Mouse (Mus musculus): ENCODE results near the gene Ptgfrn. TPM values are rescaled to one million over a fixed set of nuclear protein-coding genes. Genes with fewer than 3 reads are reported as not detected.

Gene Ptgfrn
- polyA plus RNA-seq, 1 experiment from 2014 or later, result 4.0 TPM

GRCm38 (mm10) chr3:101070796-101071235 is 39.3 kb downstream of the Ptgfrn start:
- no peak for DNase-seq (ENCODE audit: low spot score)
- Histone ChIP-seq H3K27me3 (ENCODE audit: low read depth, poor library complexity, severe bottlenecking) (no peaks in the 10 kb centered on the region), H3K9me3 (replicated peaks) (no peaks in the 10 kb centered on the region), H3K27ac (peak overlapping the region; percentile 19; the same call in 1 of the 2 replicates), H3K4me3 (no peak overlapping the region), H3K4me1 (peaks cover 54% of the 10 kb centered on the region), H3K36me3 (peaks cover 57% of the 10 kb centered on the region)
- WGBS, result 49% methylated on average over 6 of the region's 6 CpGs

- no peaks in the 10 kb centered on the region for H3K9me3 ChIP-seq (replicated peaks)
- H3K4me1 ChIP-seq, result peaks cover 49% of the 10 kb centered on the region
- no peak for DNase-seq (ENCODE audit: low spot score)
- H3K27me3 ChIP-seq (ENCODE audit: low read depth, poor library complexity, severe bottlenecking), result no peaks in the 10 kb centered on the region
- H3K27ac ChIP-seq, result peak overlapping the region; percentile 19; the same call in 1 of the 2 replicates
- H3K4me3 ChIP-seq, result no peak overlapping the region
- 69% methylated on average over 10 of the region's 10 CpGs for WGBS
- peaks cover 57% of the 10 kb centered on the region for H3K36me3 ChIP-seq
Measured at GRCm38 (mm10) chr3:101070230-101070795, 39.8 kb downstream of the Ptgfrn start.

- WGBS, result 45% methylated on average over 5 of the region's 5 CpGs
- H3K4me1 ChIP-seq, result peaks cover 44% of the 10 kb centered on the region
- peak overlapping the region; percentile 53; the same call in 1 of the 2 replicates for H3K27ac ChIP-seq
- no peaks in the 10 kb centered on the region for H3K27me3 ChIP-seq (ENCODE audit: low read depth, poor library complexity, severe bottlenecking)
- H3K4me3 ChIP-seq, result no peak overlapping the region
- peaks cover 56% of the 10 kb centered on the region for H3K36me3 ChIP-seq
- no peak for DNase-seq (ENCODE audit: low spot score)
- no peaks in the 10 kb centered on the region for H3K9me3 ChIP-seq (replicated peaks)
Measured at GRCm38 (mm10) chr3:101068701-101069100, 41.4 kb downstream of the Ptgfrn start.

GRCm38 (mm10) chr3:101066175-101066574 is 43.9 kb downstream of the Ptgfrn start:
- Histone ChIP-seq H3K9me3 (replicated peaks) (no peaks in the 10 kb centered on the region), H3K27ac (no peak overlapping the region), H3K36me3 (peaks cover 49% of the 10 kb centered on the region), H3K4me3 (no peak overlapping the region), H3K27me3 (ENCODE audit: low read depth, poor library complexity, severe bottlenecking) (no peaks in the 10 kb centered on the region), H3K4me1 (peaks cover 37% of the 10 kb centered on the region)
- no peak for DNase-seq (ENCODE audit: low spot score)
- 94% methylated on average over 6 of the region's 6 CpGs for WGBS

GRCm38 (mm10) chr3:101061865-101062585 is 48.1 kb downstream of the Ptgfrn start:
- Histone ChIP-seq H3K4me1 (0 out of 2 replicates have a peak, but pooled peaks cover 4% of the 10 kb centered on the region), H3K27ac (no peak overlapping the region), H3K4me3 (no peak overlapping the region), H3K9me3 (replicated peaks) (no peaks in the 10 kb centered on the region), H3K36me3 (peaks cover 80% of the 10 kb centered on the region), H3K27me3 (ENCODE audit: low read depth, poor library complexity, severe bottlenecking) (no peaks in the 10 kb centered on the region)
- WGBS, result 90% methylated on average over 7 of the region's 7 CpGs
- no peak for DNase-seq (ENCODE audit: low spot score)

- 82% methylated on average over 4 of the region's 4 CpGs for WGBS
- no peaks in the 10 kb centered on the region for H3K9me3 ChIP-seq (replicated peaks)
- peaks cover 87% of the 10 kb centered on the region for H3K36me3 ChIP-seq
- no peak for DNase-seq (ENCODE audit: low spot score)
- H3K4me1 ChIP-seq, result 0 out of 2 replicates have a peak, but pooled peaks cover 4% of the 10 kb centered on the region
- no peaks in the 10 kb centered on the region for H3K27me3 ChIP-seq (ENCODE audit: low read depth, poor library complexity, severe bottlenecking)
- H3K27ac ChIP-seq, result no peak overlapping the region
- H3K4me3 ChIP-seq, result no peak overlapping the region
Measured at GRCm38 (mm10) chr3:101059214-101059613, 50.9 kb downstream of the Ptgfrn start.

GRCm38 (mm10) chr3:101058203-101058602 is 51.9 kb downstream of the Ptgfrn start:
- WGBS, result 83% methylated on average over 2 of the region's 2 CpGs
- Histone ChIP-seq H3K9me3 (replicated peaks) (no peaks in the 10 kb centered on the region), H3K27ac (no peak overlapping the region), H3K27me3 (ENCODE audit: low read depth, poor library complexity, severe bottlenecking) (no peaks in the 10 kb centered on the region), H3K4me3 (no peak overlapping the region), H3K4me1 (0 out of 2 replicates have a peak, but pooled peaks cover 4% of the 10 kb centered on the region), H3K36me3 (peaks cover 86% of the 10 kb centered on the region)
- no peak for DNase-seq (ENCODE audit: low spot score)

- no peak for DNase-seq (ENCODE audit: low spot score)
- Histone ChIP-seq H3K9me3 (replicated peaks) (no peaks in the 10 kb centered on the region), H3K27me3 (ENCODE audit: low read depth, poor library complexity, severe bottlenecking) (no peaks in the 10 kb centered on the region), H3K4me1 (no peaks in the 10 kb centered on the region), H3K36me3 (peaks cover 78% of the 10 kb centered on the region), H3K4me3 (no peak overlapping the region), H3K27ac (no peak overlapping the region)
- WGBS, result 89% methylated on average over 8 of the region's 8 CpGs
Measured at GRCm38 (mm10) chr3:101055216-101055615, 54.9 kb downstream of the Ptgfrn start.

- Histone ChIP-seq H3K27ac (no peak overlapping the region), H3K4me3 (no peak overlapping the region), H3K4me1 (no peaks in the 10 kb centered on the region), H3K27me3 (ENCODE audit: low read depth, poor library complexity, severe bottlenecking) (no peaks in the 10 kb centered on the region), H3K36me3 (peaks cover 77% of the 10 kb centered on the region), H3K9me3 (replicated peaks) (no peaks in the 10 kb centered on the region)
- DNase-seq (ENCODE audit: low spot score), result no peak
- WGBS, result 75% methylated on average over 4 of the region's 4 CpGs
Measured at GRCm38 (mm10) chr3:101051601-101052000, 58.5 kb downstream of the Ptgfrn start.

- Histone ChIP-seq H3K27me3 (ENCODE audit: low read depth, poor library complexity, severe bottlenecking) (no peaks in the 10 kb centered on the region), H3K36me3 (peaks cover 71% of the 10 kb centered on the region), H3K4me3 (no peak overlapping the region), H3K27ac (no peak overlapping the region), H3K4me1 (0 out of 2 replicates have a peak, but pooled peaks cover 2% of the 10 kb centered on the region), H3K9me3 (replicated peaks) (no peaks in the 10 kb centered on the region)
- 80% methylated on average over 9 of the region's 9 CpGs for WGBS
- DNase-seq (ENCODE audit: low spot score), result no peak
Measured at GRCm38 (mm10) chr3:101049997-101050396, 60.1 kb downstream of the Ptgfrn start.

GRCm38 (mm10) chr3:101048781-101049180 is 61.3 kb downstream of the Ptgfrn start:
- peaks cover 71% of the 10 kb centered on the region for H3K36me3 ChIP-seq
- WGBS, result 80% methylated on average over 2 of the region's 2 CpGs

GRCm38 (mm10) chr3:101047586-101048275 is 62.3 kb downstream of the Ptgfrn start:
- 95% methylated on average over 15 of the region's 15 CpGs for WGBS
- H3K27me3 ChIP-seq (ENCODE audit: low read depth, poor library complexity, severe bottlenecking), result no peaks in the 10 kb centered on the region
- H3K4me1 ChIP-seq, result peaks cover 9% of the 10 kb centered on the region; the same call in 1 of the 2 replicates
- no peak for DNase-seq (ENCODE audit: low spot score)
- H3K9me3 ChIP-seq (replicated peaks), result no peaks in the 10 kb centered on the region
- H3K36me3 ChIP-seq, result peaks cover 73% of the 10 kb centered on the region
- H3K4me3 ChIP-seq, result no peak overlapping the region
- H3K27ac ChIP-seq, result no peak overlapping the region

More at GRCm38 (mm10) chr3:101048781-101049180, 61.3 kb downstream of the Ptgfrn start:
- H3K27ac ChIP-seq, result no peak overlapping the region
- H3K9me3 ChIP-seq (replicated peaks), result no peaks in the 10 kb centered on the region
- no peak overlapping the region for H3K4me3 ChIP-seq
- H3K27me3 ChIP-seq (ENCODE audit: low read depth, poor library complexity, severe bottlenecking), result no peaks in the 10 kb centered on the region
- 0 out of 2 replicates have a peak, but pooled peaks cover 2% of the 10 kb centered on the region for H3K4me1 ChIP-seq
- no peak for DNase-seq (ENCODE audit: low spot score)

GRCm38 (mm10) chr3:101045431-101045830 is 64.6 kb downstream of the Ptgfrn start:
- Histone ChIP-seq H3K27ac (no peak overlapping the region), H3K36me3 (peaks cover 92% of the 10 kb centered on the region), H3K27me3 (ENCODE audit: low read depth, poor library complexity, severe bottlenecking) (no peaks in the 10 kb centered on the region), H3K9me3 (replicated peaks) (no peaks in the 10 kb centered on the region), H3K4me1 (peaks cover 10% of the 10 kb centered on the region; the same call in 1 of the 2 replicates), H3K4me3 (no peak overlapping the region)
- DNase-seq (ENCODE audit: low spot score), result no peak
- 96% methylated on average over 15 of the region's 15 CpGs for WGBS

Measured in limb, embryonic 10.5 days (tissue).